Mouse (Mus musculus): ENCODE results near the gene Smg1.

Gene Smg1

GRCm38 (mm10) chr7:118129430-118130041, 113.9 kb downstream of the Smg1 start, which contains the start of gene Arl6ip1:
Gene Arl6ip1 (minus strand): TSS chr7:118129662.
- peak; percentile 91 for DNase-seq

GRCm38 (mm10) chr7:118128925-118129429, 114.5 kb downstream of the Smg1 start:
- DNase-seq = peak; percentile 15

DNA sequence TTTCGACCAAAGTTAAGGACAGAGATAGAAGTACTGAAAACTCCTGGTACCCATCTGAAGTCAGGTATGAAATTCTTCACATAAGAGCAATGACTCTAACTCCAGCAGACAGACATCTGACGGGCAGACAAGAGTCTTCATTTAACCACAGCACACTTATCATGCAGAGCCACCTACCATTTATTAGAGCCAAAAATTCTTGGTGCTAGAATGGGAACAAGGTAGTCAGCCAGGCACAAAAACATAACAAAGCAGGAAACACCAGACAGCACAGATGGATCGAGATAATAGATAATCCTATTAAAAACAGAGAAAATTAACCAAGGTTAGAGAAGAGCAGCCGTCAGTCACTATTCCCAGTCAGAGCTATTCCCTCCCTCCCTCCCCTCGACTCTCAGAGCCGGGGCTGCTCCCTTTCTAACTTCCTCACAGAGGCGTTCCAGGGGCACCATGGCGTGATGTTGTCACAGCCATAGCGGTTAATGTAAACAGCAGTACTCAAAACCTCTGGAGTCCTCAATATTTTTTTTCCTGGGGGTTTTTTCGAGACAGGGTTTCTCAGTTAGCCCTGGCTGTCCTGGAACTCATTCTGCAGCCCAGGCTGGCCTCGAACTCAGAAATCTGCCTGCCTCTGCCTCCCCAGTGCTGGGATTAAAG, 117.1 kb downstream of the Smg1 start:
- DNase-seq = no peak

DNA sequence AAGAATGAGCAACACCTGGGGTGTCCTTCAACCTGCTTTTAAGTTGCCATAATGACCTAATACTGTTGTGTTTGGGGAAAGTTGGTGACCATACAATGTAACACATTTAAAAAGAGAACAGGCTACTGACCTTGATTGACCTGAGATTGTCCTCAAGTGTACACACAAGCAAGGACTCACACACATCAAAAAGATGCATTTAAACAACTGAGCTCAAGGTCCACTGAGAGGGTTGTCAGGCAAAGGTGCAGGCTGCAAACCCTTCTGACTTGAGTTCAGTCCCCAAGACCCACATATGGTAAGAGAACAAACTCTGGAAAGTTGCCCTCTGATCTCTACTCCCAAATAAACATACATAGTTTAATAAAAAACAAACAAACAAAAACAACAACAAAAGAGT, 117.7 kb downstream of the Smg1 start:
- DNase-seq = no peak

- DNase-seq = no peak
Observed at GRCm38 (mm10) chr7:118123512-118124411, 119.7 kb downstream of the Smg1 start.

GRCm38 (mm10) chr7:118122235-118122634, 121.2 kb downstream of the Smg1 start:
- no peak for DNase-seq

DNA sequence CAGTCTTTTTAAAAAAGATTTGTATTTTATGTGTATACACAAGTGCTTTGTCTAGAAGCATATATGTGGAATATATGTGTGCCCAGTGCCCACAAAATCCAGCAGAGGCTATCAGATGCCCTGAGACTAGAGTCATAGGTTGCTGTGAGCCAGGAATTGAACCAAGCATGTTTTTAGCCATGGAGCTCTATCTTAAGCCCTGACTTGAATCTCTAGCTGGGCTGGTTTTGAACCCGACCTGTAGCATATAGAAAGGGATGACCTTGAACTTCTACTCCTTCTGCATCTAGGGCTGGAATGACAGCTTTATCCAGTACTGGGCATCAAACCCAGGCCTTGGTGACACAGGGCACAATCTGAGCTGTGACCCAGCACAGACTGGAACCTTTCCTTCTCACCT, 122.8 kb downstream of the Smg1 start:
- no peak for DNase-seq

GRCm38 (mm10) chr7:118119946-118120345, 123.5 kb downstream of the Smg1 start:
- DNase-seq = no peak

- DNase-seq = no peak
Observed at GRCm38 (mm10) chr7:118119142-118119541, 124.3 kb downstream of the Smg1 start.

GRCm38 (mm10) chr7:118118426-118118825, 125.0 kb downstream of the Smg1 start:
- no peak for DNase-seq

- DNase-seq = no peak
Observed at GRCm38 (mm10) chr7:118117539-118118210, 125.8 kb downstream of the Smg1 start.

- DNase-seq = no peak
Observed at GRCm38 (mm10) chr7:118116787-118117538, 126.5 kb downstream of the Smg1 start.

- DNase-seq = peak; percentile 90
Observed at GRCm38 (mm10) chr7:118115877-118116568, 127.4 kb downstream of the Smg1 start, which contains the start of gene Rps15a. Gene Rps15a (minus strand): TSS chr7:118116188.

DNA sequence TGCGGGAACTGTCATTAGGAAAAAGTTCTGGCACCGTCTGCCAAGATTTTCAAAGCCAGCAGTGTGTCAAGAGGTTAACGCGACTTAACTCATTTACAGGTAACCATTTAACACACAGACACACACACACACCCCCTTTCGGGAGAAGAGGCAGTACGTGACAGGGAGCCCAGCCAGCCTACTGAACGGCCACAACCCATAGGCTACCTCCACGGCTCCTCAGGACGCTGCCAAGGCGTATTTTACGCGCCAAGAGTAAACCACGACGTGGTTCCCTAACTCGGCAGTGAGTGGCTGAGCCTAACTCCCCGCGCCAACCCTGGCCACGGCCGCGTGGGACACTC, 128.0 kb downstream of the Smg1 start:
- no peak for DNase-seq

GRCm38 (mm10) chr7:118113541-118114297, 129.8 kb downstream of the Smg1 start:
- DNase-seq = no peak

DNA sequence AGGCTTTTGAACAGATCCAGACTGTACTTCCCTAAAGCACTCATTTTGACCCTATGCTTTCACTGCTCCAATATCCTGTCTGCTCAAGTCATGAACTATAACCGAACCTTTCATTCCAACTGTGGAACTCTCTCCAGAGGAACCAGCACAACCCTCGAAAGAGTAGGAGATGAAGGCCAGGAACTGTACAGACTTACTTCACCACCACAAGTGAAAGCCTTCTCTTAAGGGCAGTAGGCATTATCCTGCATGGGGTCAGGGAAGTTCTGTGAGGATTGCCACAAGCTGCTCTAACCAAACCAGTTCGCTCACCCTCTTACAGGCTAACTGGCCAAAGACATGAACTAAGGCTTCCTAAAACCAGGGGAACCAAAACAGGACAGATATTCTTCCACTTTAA, 132.3 kb downstream of the Smg1 start:
- DNase-seq = no peak

- DNase-seq = no peak
Observed at GRCm38 (mm10) chr7:118107671-118108070, 135.8 kb downstream of the Smg1 start.

GRCm38 (mm10) chr7:118104458-118105052, 138.9 kb downstream of the Smg1 start:
- no peak for DNase-seq

DNA sequence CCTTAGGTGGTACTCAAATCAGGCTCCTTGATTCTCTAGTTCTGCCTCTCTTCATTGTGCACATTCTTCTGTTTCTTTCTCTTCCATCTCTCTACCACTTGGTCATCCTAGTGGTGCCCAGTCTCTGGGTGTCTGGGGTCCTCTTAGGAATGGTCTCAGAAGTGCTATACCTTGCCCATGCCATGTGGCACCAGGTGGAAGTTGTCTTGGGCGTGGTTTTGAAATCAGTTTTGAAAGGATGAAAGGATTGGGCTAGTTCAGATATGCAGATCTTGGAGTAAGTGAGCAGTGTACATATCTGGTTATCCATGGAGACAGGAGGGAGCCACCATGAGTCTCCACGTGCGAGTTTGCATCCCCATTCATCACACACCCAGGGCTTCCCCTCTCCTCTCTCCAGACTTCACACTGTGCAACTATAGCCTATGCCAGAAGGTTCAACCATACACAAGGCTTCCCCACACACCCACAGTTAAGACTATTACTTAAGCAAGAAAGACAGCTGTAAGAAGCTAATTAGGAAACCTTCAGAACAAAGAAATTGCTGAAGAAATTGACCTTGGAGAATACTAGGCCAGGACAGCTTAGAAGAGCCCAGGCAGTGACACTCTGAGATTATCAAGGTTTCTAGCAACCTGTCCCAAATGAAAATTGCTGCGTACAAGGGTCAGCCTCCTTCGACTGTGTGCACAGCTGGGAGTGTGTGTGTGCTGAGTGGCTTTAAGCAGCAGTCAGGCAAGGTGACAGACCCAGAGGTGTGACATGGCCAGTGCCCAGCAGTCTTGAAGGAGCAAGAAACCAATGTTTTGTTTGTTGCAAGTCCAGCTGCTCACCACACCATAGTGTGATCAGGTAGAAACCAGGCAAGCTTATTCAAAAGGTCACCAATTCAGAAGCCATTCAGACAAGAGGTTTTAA, 139.7 kb downstream of the Smg1 start:
- no peak for DNase-seq
